Mouse (Mus musculus): ENCODE data around the gene P2ry13.

P2ry13 gene

DNA sequence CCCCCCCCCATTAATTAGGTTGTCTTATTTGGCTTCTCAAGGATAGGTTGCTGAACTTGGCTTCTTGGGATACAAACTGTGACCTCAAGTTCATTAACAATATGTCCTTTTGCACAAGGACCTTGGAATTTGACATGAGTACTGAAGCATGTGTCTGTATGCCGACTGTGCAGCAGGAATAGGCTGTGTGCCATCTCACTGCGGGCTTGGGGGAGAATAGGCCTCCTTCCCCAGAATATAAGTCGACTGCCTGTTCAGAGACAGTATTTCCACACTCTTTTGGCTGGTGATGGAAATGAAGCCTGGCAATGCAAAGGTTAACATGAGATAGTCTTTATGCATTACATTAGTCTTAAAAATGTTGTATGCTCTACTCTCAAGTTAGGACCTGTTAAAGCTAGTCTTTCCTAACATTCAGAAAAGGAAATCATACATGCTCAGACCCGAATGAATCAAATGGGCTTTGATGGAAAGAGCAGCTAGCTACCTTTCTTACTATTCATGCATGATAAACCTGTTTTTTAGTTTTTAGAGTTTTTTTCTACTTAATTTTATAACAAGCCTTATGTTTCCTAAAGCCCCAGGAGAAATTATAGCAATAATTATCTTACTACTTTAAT lies 13.2 kb downstream of the P2ry13 start:
- no peak for DNase-seq (ENCODE audit: low read depth, low spot score)

DNA sequence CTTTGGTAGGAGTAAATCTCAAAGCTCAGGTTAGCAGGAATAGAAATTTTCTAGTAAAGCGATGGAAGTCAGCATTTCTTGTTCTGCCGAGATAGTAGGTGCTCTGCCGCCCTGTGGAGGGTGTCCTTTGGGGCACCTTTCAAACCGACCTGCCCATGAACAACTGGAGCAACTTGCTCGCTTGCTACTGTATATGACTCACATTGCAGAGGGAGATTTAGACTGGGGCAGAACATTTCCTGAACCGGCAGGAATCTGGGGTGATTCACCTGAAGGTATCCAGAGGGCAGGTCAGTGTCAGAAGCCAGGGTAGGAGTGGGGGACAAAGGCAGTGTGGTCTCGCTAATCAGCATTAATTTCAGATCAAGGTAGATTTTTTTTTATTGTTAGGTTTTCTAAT lies 15.7 kb downstream of the P2ry13 start, which contains the start of gene Gpr87:
TSS of gene Gpr87 (minus strand) at position 167 of the 400 bp plus-strand sequence.
- DNase-seq (ENCODE audit: low read depth, low spot score) = no peak

DNA sequence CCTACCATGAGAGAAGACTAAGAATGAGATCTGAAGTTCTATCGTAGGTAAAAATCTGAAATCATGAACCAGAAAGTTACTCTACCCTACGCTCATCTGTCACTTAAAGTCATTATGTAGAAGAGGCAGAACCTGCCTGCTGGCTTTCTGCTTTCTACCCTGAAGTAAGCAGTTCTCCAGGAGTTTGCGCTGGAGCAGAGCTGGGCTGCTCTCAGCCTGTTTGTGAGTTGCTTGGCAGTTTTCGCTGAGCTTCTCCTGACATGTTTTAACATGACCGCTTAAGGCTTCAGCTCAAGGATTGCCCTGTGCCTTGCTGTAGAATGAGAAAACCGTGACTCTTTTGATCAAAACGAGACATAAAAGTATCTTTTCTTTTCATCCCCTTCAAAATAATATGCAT lies 16.6 kb downstream of the P2ry13 start:
- DNase-seq (ENCODE audit: low read depth, low spot score) = no peak

DNA sequence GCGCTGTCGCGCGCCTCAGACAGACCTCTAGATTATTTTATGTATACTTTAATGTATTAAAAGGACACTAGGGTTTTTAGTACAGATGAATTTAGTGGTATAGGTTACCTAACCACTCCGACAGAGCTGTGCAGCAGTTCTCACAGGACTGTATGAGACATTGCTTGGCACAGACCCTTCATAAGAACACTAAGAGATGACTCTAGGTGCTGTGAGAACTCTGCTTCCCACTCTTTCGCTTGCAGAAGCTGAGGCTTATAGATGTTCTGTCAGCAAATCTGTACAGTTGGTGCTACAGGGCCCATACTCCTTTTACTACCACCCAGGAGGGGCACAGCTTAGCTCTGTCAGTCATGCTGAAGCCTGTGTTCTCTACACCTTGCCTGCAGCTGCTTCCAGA lies 19.0 kb downstream of the P2ry13 start:
- DNase-seq (ENCODE audit: low read depth, low spot score) = no peak

DNA sequence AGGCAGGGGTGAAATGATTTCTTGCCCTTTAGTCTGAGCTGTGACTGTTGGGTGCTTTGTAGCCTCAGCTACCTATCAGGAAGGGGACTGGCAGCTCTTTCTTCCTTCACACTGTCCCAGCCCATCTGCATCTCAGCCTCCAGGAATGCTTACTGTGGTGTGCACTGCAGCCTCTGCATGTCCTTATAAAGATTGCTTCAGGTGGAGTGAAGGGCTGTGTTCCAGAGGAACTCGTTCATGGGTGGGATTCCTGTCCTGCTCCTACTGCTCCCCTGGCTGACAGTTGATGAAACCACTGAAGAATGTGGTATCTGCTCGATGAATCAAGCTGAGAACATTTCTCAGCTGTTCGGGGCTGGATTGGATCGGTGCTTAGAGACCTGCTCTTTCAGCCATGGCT lies 23.3 kb downstream of the P2ry13 start:
- no peak for DNase-seq (ENCODE audit: low read depth, low spot score)

DNA sequence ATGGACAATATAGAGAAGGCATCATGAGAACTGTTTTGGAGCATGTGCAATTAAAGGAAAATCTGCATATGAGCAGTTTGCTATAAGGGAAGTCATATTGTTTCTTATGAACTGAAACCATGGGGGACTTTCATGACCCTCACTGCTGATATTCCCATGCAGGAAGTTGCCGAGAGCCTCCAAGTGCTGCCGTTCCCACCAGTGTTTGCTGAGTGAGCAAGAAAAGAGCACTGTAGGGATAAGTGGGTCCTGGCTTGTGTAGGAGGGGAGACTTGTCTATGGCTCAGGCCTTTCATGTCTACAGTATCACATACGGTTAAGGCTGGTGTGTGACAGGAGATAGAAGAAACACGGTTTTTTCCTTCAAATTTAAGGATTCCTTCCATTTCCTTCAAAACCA lies 25.0 kb downstream of the P2ry13 start:
- DNase-seq (ENCODE audit: low read depth, low spot score) = no peak

DNA sequence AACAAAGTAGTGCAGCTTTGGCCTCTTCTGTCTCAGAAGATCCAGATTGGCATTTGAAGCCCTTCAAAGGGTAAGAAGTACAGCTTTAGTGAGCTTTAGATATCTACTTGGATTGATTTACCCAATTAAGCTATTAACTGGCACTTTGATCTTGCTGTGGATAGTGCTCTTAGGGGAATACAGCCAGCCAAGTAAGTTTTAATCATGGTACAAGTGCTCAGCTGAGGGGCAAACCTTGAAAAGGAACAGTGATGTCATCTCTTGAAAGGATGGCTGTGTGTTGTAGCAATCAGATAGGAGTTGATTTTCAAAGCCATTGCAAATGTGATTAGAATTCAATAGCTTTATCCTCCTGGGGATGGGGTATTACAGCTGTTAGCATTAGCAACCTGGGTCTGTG lies 28.6 kb downstream of the P2ry13 start:
- no peak for DNase-seq (ENCODE audit: low read depth, low spot score)

DNA sequence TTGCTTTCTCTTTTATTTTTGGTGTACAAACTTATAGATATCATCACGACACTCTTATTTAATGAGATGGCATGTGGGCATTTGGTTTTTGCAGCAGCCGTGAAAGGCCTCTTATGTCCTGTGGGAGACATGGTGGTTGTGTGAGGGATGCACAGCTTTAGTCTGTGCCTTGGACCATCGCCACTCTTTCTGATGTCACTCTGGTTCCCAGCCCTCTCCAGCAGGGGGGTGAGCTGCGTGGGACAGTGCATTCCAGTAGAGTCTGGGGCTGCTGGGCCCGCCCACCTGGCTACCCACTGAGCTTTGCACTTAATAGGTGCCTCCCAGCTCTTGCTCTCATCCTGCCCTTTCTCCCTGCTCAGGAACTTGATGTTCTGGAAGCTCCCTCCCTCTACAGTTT lies 29.5 kb downstream of the P2ry13 start:
- no peak for DNase-seq (ENCODE audit: low read depth, low spot score)

DNA sequence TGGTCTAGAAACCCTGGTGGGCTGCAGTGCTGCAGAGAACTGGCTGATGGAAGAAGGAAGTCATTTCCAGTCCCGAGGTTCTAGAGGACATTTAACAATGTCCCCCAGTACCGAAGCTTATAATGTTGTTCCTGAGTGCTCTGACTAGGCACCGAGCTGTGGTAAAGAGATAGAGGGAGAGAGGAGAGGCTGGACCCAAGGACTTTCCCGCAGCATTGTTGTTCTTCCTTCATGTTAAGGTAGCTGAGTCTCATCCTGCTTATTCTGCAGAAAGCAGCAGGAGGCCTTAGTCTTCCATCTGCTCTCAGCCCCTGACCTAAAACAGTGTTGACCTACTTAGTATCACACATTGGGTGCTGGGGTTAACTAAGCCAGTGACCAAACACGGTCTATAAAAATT lies 33.8 kb downstream of the P2ry13 start:
- no peak for DNase-seq (ENCODE audit: low read depth, low spot score)

DNA sequence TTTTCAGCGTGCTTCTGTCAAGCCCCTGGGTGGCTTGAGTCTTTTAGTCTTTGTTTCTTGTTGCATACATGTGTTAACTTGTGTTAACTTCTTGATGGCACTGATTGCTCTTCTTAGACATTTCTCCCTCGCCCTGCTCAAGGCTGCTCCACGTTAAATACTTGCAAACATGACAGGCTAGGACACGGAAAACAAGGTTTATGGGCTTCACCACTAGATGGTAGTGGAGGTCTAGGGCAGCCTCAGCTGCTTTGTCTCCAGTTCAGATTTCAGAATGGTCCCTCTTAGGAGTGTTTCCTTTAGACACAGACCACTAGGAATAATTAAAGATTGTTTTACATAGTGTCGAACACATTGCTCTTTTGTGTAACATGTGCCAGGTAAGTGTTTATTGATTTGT lies 35.4 kb downstream of the P2ry13 start:
- no peak for DNase-seq (ENCODE audit: low read depth, low spot score)

DNA sequence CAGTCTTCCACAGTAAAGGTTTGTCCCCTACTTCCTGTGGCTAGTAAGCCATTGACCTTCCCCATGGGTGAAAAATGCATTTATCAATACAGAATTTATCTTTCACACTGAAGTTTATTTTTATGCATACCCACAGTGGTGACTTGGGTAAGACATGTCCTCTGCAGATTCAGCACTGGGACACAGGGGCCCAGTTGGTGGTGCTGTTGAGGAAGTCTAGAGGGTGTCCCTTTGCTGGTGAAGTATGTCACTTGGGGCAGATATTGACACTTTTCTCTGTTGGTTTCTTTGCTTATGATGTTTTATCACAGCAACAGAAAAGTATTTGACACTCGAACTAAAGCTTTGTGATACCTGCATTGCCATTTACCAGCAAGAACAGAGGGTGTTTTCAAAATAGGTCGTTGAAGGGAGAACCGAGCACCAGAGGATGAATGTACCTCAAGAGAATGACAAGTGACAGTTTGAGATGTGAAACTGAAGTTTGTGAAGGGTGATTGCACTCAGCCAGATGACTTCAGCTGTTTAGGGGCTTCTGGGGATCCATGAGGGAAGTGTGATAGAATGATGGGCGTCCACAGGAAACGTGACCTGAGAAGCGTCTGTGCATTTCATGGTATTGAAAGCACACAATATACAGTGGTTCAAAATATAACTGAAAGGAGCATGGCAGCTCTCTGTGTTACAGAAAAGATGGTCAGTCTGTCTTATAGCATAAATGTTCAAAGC lies 36.1 kb downstream of the P2ry13 start:
- DNase-seq (ENCODE audit: low read depth, low spot score) = no peak

DNA sequence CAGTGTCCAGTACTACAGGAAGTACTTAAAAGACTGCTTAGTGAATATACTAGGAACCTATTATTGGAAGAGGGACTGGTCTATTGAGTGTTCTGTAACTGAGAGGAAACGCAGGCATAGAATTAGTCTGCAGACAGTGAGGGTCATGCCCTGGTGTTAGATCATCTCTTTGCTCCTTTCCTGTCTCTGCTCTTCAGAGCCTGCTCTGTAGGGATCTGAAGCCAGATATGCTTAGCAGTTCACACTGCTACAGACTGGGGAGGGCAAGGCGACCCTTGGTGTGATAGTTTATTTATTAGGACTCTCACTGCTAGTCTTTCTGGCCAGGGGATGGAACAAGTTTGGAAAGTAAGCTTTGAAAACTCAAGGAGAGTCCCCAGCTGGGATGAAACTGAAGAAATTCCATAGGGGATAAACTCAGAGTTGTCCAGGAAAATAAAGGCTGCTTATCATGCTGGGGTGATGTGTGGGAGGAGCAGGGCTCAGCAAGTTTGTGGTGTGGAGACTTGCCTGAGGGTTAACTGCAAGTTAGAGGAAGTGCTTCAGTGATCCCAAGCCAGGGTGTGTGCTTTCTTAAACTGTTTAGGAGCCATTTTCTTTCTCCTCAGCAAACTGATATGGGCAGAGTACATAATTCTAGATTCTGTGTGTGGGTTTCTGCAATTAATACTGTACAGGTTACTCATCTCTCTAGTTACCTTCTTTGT lies 40.6 kb downstream of the P2ry13 start:
- no peak for DNase-seq (ENCODE audit: low read depth, low spot score)

DNA sequence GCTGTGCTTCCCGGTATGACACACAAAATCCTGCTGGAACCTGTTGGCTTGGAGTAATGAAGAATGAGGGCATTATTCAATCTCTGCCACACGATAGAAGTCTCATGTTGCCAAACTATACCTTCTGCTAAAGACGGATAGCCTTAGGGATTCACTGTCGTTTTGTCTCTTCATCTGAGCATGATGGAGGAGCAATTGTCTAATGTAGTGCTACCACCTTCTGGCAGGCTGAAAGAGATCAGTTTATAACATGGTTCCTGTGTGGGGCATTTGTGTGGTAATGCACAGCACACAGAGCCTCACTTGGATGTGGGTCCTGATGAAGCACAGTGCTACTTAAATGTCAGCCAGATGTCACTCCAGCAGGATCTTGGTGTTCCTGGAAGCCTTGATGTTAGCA lies 41.5 kb downstream of the P2ry13 start:
- DNase-seq (ENCODE audit: low read depth, low spot score) = no peak

DNA sequence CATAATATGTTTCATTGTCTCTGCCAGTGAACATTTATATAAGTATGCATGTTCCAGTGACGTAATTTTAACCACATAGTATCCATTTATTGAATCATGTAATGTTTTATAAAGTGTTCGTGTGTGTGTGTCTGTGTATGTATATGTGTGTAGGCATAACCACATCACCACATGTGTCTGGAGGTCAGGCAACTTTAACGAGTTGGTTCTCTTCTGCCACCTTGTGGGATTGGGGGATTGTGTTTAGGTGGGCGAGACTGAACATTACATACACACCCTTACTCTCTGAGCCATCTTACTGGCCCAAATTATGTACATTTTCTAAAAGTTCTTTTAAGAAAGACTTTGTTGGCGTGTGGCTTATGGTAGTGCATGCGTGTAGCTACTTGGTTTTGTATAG lies 42.2 kb downstream of the P2ry13 start:
- DNase-seq (ENCODE audit: low read depth, low spot score) = no peak

DNA sequence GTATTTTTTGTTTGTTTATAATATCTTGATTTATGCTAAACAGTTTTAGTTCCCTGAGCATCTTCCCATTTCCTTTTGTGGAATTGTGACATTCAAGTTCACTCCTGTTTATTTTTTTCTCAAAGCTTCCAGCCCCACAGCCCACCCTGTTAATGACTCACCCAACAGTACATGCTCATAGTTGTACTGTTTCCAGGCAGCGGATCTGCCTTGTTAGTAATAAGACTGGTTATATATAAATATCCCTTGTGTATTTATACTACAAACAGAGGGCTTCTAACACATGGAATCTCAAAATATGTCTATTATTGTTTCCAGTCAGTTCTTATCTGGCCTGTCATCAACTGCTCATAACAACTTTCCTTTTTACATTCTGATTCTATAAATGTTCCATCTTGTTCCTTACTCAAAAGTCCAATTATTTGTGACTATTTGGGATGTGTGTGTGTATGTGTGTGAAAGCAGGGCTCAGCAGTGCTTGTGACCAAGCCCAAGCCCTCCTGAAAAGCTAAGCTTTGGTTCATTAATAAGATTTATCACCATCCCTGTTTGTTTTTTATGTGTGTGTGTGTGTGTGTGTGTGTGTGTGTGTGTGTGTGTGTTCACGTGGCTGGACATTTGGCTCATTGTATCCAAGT lies 43.1 kb downstream of the P2ry13 start:
- no peak for DNase-seq (ENCODE audit: low read depth, low spot score)

DNA sequence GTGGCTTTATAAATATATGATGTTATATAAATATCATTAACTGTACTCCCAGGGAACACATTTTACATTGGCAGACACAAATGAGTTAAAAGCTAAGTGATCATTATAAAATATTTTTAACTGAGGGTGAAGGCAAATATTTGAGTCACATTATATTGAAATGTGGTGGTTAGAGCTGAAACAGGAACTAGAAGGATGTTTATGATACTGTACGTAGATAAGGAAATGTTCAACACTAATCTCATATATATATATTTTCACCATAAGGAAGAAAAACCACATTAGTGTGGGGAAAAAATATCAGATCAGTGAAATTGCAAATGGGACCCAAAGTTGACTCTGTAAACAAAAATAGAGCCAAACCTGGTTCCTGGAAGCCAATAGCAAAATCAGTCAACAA lies 50.2 kb downstream of the P2ry13 start:
- no peak for DNase-seq (ENCODE audit: low read depth, low spot score)
